Mouse (Mus musculus) adrenal gland (tissue): ENCODE results near the gene Mapt.

Experiments used
- intact Hi-C: fragments of 180-260 bp; cut with DNase I; formaldehyde crosslinking; loops from one replicate; pipeline ENCODE4 v1.15.1; 2025

Mapt gene

GRCm38 (mm10) chr11:104270876-104271275 is 39.7 kb downstream of the Mapt start:
- intact Hi-C loops = no loop called here

GRCm38 (mm10) chr11:104271876-104272275 is 40.7 kb downstream of the Mapt start:
- intact Hi-C loops = no loop called here

GRCm38 (mm10) chr11:104272352-104272751 is 41.2 kb downstream of the Mapt start:
- intact Hi-C loops = no loop called here

GRCm38 (mm10) chr11:104275765-104276164 is 44.6 kb downstream of the Mapt start:
- intact Hi-C loops = loop anchor here (1.0 kb wide), 1 partner anchor 44 kb away; the partner anchor contains the start of gene Mapt

- intact Hi-C loops = no loop called here
Observed at GRCm38 (mm10) chr11:104278222-104278621, 47.0 kb downstream of the Mapt start.

GRCm38 (mm10) chr11:104279049-104279448 is 47.9 kb downstream of the Mapt start:
- intact Hi-C loops = no loop called here

- intact Hi-C loops = no loop called here
Observed at GRCm38 (mm10) chr11:104279538-104279937, 48.3 kb downstream of the Mapt start.

GRCm38 (mm10) chr11:104281501-104281900 is 50.3 kb downstream of the Mapt start:
- intact Hi-C loops = no loop called here

GRCm38 (mm10) chr11:104287113-104287512 is 55.9 kb downstream of the Mapt start:
- intact Hi-C loops = no loop called here

GRCm38 (mm10) chr11:104288835-104289198 is 57.6 kb downstream of the Mapt start:
- intact Hi-C loops = no loop called here

GRCm38 (mm10) chr11:104289199-104290031 is 58.2 kb downstream of the Mapt start:
- intact Hi-C loops = no loop called here

GRCm38 (mm10) chr11:104292443-104293220 is 61.4 kb downstream of the Mapt start:
- intact Hi-C loops = no loop called here

- intact Hi-C loops = no loop called here
Observed at GRCm38 (mm10) chr11:104293241-104293640, 62.1 kb downstream of the Mapt start.

GRCm38 (mm10) chr11:104295145-104295544 is 64.0 kb downstream of the Mapt start:
- intact Hi-C loops = no loop called here

GRCm38 (mm10) chr11:104295656-104296055 is 64.5 kb downstream of the Mapt start:
- intact Hi-C loops = no loop called here

GRCm38 (mm10) chr11:104297671-104298070 is 66.5 kb downstream of the Mapt start:
- intact Hi-C loops = no loop called here

GRCm38 (mm10) chr11:104302628-104303027 is 71.4 kb downstream of the Mapt start:
- intact Hi-C loops = no loop called here

GRCm38 (mm10) chr11:104303088-104303960 is 72.1 kb downstream of the Mapt start:
- intact Hi-C loops = no loop called here

GRCm38 (mm10) chr11:104305711-104306110 is 74.5 kb downstream of the Mapt start:
- intact Hi-C loops = no loop called here

GRCm38 (mm10) chr11:104306483-104306882 is 75.3 kb downstream of the Mapt start:
- intact Hi-C loops = no loop called here

- intact Hi-C loops = no loop called here
Observed at GRCm38 (mm10) chr11:104307136-104307535, 75.9 kb downstream of the Mapt start.
